Mouse (Mus musculus): Measurements from ENCODE around the gene Mios.

Gene Mios

GRCm38 (mm10) chr6:8209047-8209865, at the start of gene Mios:
Mios (plus strand) TSS chr6:8209222.
- DNase-seq (ENCODE audit: low read depth, low spot score), result peak; percentile 94

GRCm38 (mm10) chr6:8160001-8160400, 49.0 kb upstream of the Mios start:
- no peak for DNase-seq (ENCODE audit: low read depth, low spot score)

GRCm38 (mm10) chr6:8164741-8165140, 44.3 kb upstream of the Mios start:
- no peak for DNase-seq (ENCODE audit: low read depth, low spot score)

DNA sequence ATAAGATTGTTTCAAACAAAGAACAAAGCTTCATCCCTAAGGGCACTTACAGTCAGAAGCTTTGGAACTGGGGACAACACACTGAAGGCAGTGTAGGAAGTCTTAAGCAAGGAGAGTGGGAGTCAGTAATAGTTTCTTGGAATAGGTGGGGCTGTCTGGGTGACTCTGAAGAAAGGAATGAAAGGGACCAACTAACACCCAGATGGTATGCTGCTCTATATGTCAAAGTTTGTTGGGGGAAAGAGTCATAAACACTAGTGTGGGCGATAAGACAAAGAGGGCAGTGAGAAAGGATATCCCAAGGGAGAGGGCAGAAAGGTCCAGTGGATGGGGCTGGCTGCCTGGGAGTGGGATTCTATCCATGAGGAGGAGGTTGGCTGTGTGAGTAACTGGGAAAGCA, 36.9 kb upstream of the Mios start:
- no peak for DNase-seq (ENCODE audit: low read depth, low spot score)

DNA sequence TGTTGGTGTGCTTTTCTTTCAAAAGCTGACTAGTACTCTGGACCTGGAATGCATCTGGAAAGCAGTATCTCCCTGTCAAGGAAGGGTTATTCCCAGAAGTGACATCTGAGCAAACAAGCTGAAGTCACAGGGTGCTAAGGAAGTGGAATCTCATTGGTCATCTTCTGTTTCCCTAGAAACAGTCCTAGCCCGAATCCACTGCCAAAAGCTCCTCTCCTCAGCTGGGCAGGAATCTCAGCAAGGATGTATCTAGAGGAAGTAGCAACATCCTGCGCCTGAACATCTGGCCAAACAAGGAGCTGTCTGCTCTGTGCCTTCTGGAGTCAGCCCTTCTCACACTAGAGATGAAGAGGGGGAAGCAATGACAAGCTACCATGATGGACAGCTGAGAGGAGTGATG, 35.0 kb upstream of the Mios start:
- DNase-seq (ENCODE audit: low read depth, low spot score), result no peak

- no peak for DNase-seq (ENCODE audit: low read depth, low spot score)
Observed at GRCm38 (mm10) chr6:8175346-8175745, 33.7 kb upstream of the Mios start.

- no peak for DNase-seq (ENCODE audit: low read depth, low spot score)
Observed at GRCm38 (mm10) chr6:8176116-8176515, 32.9 kb upstream of the Mios start.

DNA sequence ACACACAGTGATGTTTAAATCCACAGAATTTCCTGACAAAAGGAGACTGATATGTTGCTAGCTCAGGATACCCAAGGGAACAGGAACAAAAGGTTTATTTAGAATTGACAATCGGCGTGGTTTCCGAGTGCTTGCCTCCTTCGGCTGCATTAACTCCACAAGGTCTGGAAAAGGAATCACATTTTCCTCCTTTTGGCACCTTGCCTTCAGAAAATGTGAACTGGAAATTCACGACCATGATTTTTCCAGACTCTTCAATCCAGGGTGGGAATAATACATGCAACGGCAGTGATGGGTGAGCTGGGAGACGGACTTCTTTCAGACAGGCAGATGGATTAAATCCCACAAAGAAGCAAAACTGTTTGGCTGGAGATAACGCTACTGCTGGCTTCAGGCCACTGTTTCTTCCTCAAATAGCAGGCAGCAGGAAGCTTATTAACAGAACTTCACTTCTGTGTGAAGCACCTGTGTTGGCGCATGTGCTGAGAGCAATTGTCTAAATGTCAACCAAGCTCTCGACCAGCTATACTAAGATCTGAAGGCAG, 30.6 kb upstream of the Mios start:
- no peak for DNase-seq (ENCODE audit: low read depth, low spot score)

GRCm38 (mm10) chr6:8188599-8189233, 20.3 kb upstream of the Mios start:
- no peak for DNase-seq (ENCODE audit: low read depth, low spot score)

GRCm38 (mm10) chr6:8189917-8190316, 19.1 kb upstream of the Mios start:
- no peak for DNase-seq (ENCODE audit: low read depth, low spot score)

DNA sequence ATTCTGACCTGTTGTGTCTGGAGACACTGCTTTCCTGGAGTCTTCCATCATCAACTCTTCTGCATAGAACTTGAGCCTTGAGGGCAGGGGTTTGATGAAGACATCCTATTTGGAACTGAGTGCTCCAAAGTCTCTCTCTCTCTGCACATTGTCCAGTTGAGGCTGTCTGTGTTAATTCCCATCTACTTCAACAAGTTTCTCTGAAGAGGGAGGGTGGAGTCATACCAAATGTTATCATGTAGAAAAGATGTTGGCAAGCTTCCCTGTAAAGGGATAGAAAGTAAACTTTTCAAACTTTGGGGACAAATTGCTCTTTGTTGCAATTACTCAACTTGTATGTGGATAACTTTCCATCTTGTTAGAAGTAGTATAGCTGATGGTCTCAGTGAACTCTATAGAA, 16.5 kb upstream of the Mios start, which contains the start of gene Col28a1:
TSS of gene Col28a1 (minus strand) at position 101 of the 400 bp plus-strand sequence.
- no peak for DNase-seq (ENCODE audit: low read depth, low spot score)

DNA sequence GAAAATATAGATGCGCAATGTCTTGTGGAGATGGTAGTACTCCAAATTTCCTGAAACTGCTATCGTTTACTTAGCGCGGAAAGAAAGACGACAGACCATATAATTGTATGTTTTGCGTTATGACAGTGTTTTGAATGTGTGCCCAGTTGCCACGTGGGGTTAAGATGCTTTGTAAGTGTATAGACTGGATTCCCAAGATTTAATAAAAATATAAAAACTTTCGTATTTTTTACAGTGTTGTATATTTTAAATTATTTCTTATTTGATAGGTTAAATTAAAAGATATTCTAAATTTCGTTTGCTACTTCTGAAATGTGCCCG, 804 bp downstream of the Mios start:
- no peak for DNase-seq (ENCODE audit: low read depth, low spot score)

GRCm38 (mm10) chr6:8210661-8211060, 1.6 kb downstream of the Mios start:
- no peak for DNase-seq (ENCODE audit: low read depth, low spot score)

DNA sequence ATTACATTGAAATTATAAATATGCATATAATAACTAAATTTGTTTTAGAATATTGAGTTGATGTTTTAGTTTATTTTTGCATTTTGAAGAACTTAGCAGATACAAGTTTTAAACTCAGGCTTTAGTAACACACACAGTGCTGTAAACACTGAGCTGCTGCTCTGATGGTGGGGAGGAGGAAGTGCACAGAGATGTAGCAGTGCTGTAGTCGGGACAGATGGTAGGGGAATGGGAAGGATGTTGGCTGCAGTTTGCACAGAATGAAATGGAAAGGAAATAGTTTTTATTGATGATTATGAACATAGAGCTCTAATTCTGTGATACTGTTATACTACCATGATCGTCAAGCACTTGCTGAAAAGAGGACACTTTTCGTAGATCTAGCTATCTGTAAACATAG, 18.0 kb downstream of the Mios start:
- DNase-seq (ENCODE audit: low read depth, low spot score), result no peak

DNA sequence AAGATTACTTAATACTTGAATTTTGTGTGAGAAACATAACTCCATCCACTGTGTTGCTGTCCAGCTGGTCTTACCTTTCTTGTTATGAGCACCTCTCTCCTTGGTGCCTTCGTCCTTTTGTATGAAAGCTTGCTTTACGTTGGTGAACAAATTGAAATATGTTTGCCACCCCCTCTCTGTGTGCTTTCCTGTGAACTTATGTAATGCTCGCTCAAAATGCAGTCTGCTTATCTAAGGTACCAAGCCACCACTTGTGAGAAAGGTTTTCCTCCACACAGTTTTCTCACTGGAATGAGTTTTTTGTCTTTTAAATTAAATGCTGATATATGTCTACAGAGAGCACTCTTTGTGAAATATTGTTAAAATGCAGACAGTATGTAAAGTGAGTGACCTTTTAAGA, 19.6 kb downstream of the Mios start:
- no peak for DNase-seq (ENCODE audit: low read depth, low spot score)

DNA sequence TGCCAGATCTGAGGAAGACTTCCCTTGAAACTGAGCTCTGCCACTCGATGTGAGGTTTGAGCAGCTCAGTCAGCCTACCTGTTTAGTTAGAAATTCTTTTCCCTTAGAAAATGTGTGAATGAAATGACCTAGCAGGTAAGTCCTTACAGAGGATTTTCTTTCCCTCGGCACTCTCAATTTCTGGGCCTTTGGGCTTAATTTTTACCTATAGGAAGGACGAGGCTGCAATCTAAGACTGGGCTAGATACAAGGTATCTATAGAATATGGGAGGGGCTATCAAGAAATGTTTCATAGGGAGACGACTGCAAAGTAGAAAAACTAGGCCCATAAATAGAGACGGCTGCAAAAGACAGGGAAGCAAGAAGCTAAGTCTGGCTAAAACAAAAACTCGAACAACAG, 49.3 kb downstream of the Mios start:
- no peak for DNase-seq (ENCODE audit: low read depth, low spot score)

DNA sequence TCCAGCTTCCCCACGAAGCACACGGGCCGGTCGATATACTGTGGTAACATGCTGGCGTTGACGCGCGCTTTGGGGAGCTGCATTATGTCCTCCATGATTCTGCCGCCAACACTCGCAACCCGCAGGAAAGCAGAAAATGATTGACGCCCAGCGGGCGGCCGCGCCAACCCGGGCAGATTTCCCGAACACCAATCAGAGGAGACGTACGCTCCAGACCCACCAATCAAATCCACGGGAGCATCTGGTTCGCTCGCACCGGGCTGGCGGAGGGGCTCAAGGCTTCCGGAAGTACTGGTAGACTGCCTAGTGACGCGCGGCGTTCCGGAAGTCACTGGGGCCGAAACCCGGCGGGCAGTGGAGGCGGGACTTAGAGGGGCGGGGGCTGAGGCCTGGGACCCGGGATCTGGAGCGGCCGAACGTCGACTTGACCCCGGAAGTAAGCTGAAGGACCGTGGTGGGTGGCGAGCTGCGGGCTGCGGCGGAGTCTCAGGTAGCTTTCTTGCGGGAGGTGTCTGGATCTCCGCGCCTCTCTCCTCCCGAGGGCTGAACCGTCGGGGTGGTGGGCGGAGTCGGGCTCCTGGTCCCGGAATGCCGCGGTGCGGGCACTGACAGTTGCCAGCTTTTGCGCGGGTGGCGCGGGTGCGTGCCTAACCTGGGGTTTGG, 50.1 kb downstream of the Mios start, which contains the start of the genes Rpa3, Umad1 and Gm45062:
TSS of gene Rpa3 (minus strand) at position 170 of the 663 bp plus-strand sequence.
TSS of gene Umad1 (plus strand) at position 285 of the 663 bp plus-strand sequence.
TSS of gene Gm45062 (plus strand) at position 447 of the 663 bp plus-strand sequence.
- peak; percentile 98 for DNase-seq (ENCODE audit: low read depth, low spot score)

DNA sequence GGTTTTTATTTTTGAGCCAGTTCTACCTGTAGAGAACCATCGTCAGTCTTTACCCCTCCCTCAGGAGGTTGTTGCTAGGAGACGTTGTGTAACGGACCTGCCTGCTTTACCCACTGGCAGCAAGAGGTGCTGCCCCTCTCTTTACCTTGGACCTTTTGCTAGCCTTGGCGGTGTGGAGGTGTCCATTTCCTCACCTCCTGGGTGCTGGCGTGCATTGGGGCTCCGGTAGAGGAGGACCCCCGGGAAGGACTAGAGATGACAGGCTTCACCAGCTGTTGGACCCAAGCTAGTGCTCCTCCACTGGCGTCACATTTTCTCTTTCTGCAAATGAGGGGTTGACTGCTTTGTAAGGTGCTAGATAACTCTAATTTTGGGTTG, 50.6 kb downstream of the Mios start:
- DNase-seq (ENCODE audit: low read depth, low spot score), result no peak

- DNase-seq (ENCODE audit: low read depth, low spot score), result no peak
Observed at GRCm38 (mm10) chr6:8271047-8271446, 62.0 kb downstream of the Mios start.

- peak; percentile 46 for DNase-seq (ENCODE audit: low read depth, low spot score)
Observed at GRCm38 (mm10) chr6:8274387-8275054, 65.5 kb downstream of the Mios start.

GRCm38 (mm10) chr6:8275098-8275497, 66.1 kb downstream of the Mios start:
- peak; percentile 35 for DNase-seq (ENCODE audit: low read depth, low spot score)

DNA sequence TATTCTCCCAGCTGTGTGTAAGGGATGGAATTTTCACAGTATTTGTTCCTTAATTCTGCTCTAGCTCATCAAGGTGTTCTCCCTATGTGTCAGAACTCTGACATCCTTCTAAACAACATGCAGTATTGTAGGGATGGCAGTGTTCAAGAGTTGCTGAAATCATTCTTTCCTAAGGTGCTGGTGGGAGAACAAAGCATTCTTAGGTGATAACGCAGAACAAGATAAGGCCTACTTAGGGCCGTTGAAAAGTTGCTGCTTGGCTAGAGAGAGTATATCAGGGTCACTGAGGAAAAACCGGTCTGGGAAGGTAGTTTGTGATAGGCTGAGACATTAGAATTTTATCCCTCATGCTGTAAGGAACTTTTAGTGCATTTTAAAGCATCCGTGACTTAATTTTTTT, 67.4 kb downstream of the Mios start:
- no peak for DNase-seq (ENCODE audit: low read depth, low spot score)
